Mouse (Mus musculus): ENCODE measurements around the gene Tex9. TPM values are rescaled to one million over a fixed set of nuclear protein-coding genes. Genes with fewer than 3 reads are reported as not detected.

The Tex9 gene
- polyA plus RNA-seq, 1 experiment from 2014 or later: 48.7 TPM

DNA sequence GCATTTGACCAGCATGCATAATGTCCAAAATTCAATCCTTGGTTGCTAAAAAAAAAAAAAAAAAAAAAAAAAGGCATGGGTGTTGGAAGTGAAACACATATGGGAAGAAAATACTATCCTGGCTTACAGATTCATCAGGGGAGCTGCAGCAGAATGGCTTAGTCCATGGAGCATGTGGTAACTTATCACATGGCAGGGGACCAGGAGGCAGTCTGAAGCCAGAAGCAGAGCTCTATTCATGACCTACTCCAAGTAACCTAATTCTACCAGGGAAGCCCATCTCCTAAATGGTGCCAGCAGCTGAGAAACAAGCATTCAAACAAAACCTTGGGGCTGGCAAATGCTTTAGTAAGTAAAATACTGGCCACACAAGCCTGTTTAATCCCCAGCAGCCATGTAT lies 27.2 kb upstream of the Tex9 start:
- Histone ChIP-seq H3K9ac (no peak overlapping the region), H3K4me3 (no peak overlapping the region), H3K27me3 (replicated peaks) (no peaks in the 10 kb centered on the region), H3K4me1 (no peaks in the 10 kb centered on the region), H3K9me3 (no peaks in the 10 kb centered on the region), H3K36me3 (no peaks in the 10 kb centered on the region), H3K4me2 (replicated peaks) (no peak overlapping the region), H3K27ac (no peak overlapping the region)
- no peak for ATAC-seq (ENCODE audit: low FRiP score, low read depth)

DNA sequence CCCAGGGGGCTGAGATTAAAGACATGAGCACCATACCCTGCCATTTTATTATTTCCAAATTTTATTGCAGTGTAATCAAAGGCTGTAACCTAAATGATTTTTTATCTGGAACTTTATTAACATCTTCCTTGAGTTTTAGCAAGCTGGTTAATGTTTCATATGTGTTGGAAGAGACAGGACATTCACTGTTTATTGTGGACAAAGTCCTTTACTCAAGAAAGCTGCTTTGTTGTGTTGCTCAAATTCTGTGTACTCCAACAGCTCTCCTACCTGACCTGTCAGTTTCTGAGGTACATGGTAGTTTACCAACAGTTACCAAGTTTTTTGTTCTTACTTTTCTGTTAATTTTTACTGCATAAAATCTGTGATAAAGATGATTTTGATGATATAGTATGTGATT lies 23.4 kb upstream of the Tex9 start:
- H3K27ac ChIP-seq: no peak overlapping the region
- ATAC-seq (ENCODE audit: low FRiP score, low read depth): no peak
- H3K4me3 ChIP-seq: no peak overlapping the region
- no peak overlapping the region for H3K4me2 ChIP-seq (replicated peaks)
- no peaks in the 10 kb centered on the region for H3K36me3 ChIP-seq
- no peaks in the 10 kb centered on the region for H3K27me3 ChIP-seq (replicated peaks)
- peaks cover 3% of the 10 kb centered on the region; the same call in 1 of the 2 replicates for H3K4me1 ChIP-seq
- H3K9me3 ChIP-seq: no peaks in the 10 kb centered on the region
- no peak overlapping the region for H3K9ac ChIP-seq

DNA sequence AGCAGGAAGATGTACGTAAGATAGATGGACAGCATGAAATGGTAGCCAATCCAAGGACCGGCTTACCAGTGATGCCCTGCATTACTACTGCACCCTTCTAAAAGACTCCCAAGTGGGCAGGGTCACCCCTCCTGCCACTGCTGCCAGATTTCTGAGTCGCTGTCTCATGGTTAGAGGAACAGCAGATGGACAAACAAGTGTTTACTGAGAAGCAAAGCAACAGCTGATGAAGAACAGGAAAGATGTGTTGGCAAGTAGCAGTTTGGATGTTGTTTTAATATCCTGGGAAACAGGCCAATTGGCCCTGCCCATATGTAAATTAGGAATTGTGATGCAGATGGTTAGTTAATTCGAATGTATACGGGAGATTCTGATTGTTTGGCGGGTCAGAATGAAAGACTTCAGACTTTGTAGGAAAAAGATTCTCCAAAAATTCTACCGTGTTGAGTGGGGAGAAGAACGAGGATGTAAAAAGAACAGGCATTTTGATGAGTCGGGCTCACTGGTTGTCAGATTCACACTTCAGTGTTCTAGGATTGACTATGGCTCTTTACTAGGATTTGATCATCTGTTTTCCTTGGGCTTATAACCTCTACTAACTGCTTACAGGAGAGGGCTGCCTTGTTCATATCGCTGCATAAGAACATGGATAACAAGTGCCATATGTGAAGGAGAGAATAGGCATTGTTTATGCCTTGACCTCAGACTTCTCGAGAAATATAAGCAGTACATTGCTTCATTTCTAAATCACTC lies 20.4 kb upstream of the Tex9 start:
- no peak for ATAC-seq (ENCODE audit: low FRiP score, low read depth)
- no peak overlapping the region for H3K27ac ChIP-seq
- no peak overlapping the region for H3K4me3 ChIP-seq
- no peaks in the 10 kb centered on the region for H3K9me3 ChIP-seq
- no peaks in the 10 kb centered on the region for H3K36me3 ChIP-seq
- peaks cover 3% of the 10 kb centered on the region; the same call in 1 of the 2 replicates for H3K4me1 ChIP-seq
- no peak overlapping the region for H3K9ac ChIP-seq
- H3K4me2 ChIP-seq (replicated peaks): no peak overlapping the region
- WGBS: 48% methylated on average over 11 of the region's 11 CpGs
- H3K27me3 ChIP-seq (replicated peaks): no peaks in the 10 kb centered on the region

DNA sequence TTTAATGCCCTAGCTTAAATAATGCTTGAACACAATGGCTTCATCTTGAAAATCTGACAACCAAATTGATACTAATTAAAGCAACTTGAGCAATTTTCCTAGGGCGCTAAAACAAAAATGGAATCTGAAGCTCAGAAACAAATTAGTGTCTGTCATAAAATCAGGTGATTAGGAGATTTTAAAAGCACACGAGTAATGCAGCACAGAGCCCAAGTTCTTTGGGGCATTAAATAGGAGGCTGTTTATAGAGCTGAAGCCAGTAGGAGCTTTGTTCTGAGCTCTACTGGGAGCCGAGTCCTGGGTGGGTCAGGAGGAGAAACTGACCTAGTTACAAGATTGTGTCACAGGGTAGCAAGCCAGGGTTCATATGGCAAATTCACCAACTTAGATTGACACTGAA lies 5.2 kb upstream of the Tex9 start:
- Histone ChIP-seq H3K36me3 (no peaks in the 10 kb centered on the region), H3K27ac (no peak overlapping the region), H3K4me1 (peaks cover 2% of the 10 kb centered on the region; the same call in 1 of the 2 replicates), H3K27me3 (replicated peaks) (no peaks in the 10 kb centered on the region), H3K9ac (no peak overlapping the region), H3K4me2 (replicated peaks) (no peak overlapping the region), H3K4me3 (no peak overlapping the region), H3K9me3 (no peaks in the 10 kb centered on the region)
- 74% methylated on average over 3 of the region's 3 CpGs for WGBS
- ATAC-seq (ENCODE audit: low FRiP score, low read depth): no peak

DNA sequence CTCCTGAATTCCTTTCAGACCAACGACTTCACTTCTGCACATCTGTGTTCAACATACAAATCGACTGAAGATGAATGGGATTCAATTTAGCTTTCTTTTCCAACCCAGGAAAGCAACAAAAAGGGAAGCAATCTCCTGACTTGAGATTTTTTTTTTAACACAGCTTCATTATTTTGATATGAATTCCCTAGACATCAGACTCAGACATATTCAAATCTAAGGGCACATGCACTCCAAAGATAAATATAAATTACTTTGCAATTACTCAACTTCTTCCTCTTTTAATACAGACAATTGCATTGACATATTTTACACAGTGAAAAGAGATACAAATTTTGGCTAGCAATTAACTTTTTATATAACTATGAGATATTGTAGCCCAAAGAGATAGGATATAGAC lies 4.7 kb upstream of the Tex9 start:
- 72% methylated on average over 2 of the region's 2 CpGs for WGBS
- Histone ChIP-seq H3K4me3 (no peak overlapping the region), H3K36me3 (no peaks in the 10 kb centered on the region), H3K27ac (no peak overlapping the region), H3K4me2 (replicated peaks) (no peak overlapping the region), H3K27me3 (replicated peaks) (no peaks in the 10 kb centered on the region), H3K4me1 (peaks cover 4% of the 10 kb centered on the region; the same call in 1 of the 2 replicates), H3K9me3 (no peaks in the 10 kb centered on the region), H3K9ac (no peak overlapping the region)
- no peak for ATAC-seq (ENCODE audit: low FRiP score, low read depth)

DNA sequence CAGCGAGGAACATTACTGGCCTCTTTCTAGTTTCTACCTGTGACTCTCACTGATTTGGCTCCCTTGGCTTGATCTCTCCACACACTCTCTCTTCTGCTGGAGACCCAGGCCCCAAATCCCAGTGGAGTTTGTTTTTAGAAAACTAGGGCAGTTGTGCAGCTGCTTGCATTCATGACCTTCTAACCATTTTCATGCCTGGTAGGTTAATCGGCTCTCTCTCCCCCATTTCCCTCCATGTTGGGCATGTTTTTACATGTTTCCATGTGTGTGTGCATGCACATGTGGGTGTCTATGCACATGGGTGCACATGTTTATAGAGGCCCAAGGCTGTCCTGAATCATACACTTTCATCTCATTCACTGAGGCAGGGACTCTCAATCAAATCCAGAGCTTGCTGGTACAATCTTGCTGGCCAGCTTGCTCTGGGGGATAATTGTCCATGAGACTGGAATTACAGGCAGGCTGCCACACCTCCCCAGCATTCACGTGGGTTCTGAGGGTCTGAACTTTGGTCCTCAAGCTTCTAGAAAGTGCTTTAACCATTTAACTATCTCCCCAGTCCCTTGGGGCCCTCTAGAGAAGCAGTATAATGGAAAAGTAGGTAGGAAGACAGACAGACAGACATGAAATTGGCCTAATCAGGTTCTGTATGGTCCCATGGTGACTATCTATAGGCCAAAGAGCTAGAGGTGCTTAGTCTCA lies 2.1 kb upstream of the Tex9 start:
- peaks cover 12% of the 10 kb centered on the region; the same call in 1 of the 2 replicates for H3K4me1 ChIP-seq
- H3K27me3 ChIP-seq (replicated peaks): no peaks in the 10 kb centered on the region
- H3K4me2 ChIP-seq (replicated peaks): no peak overlapping the region
- 85% methylated on average over 3 of the region's 3 CpGs for WGBS
- H3K4me3 ChIP-seq: no peak overlapping the region
- H3K9ac ChIP-seq: no peak overlapping the region
- H3K36me3 ChIP-seq: 0 out of 2 replicates have a peak, but pooled peaks cover 3% of the 10 kb centered on the region
- H3K9me3 ChIP-seq: no peaks in the 10 kb centered on the region
- ATAC-seq (ENCODE audit: low FRiP score, low read depth): no peak
- no peak overlapping the region for H3K27ac ChIP-seq

DNA sequence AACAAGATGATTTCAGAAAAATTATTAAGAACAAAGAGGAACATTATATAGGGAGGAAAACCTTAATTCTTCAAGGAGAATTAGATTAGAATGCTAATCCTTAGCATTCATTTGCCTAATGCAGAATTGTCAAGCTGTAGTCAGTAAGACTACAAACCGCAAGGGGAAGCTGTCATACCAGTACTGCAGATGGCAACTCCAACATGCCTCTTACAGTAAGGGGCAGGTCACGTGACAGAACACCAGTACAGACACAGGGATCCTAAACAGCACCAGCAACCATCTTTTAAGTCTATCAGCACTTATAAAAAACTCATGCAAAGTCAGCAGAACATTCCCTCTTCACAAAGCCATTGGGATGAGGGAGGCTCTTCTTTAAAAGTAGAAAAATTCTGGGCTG lies 1.5 kb upstream of the Tex9 start:
- Histone ChIP-seq H3K36me3 (0 out of 2 replicates have a peak, but pooled peaks cover 3% of the 10 kb centered on the region), H3K27ac (no peak overlapping the region), H3K9me3 (no peaks in the 10 kb centered on the region), H3K4me2 (replicated peaks) (no peak overlapping the region), H3K4me3 (no peak overlapping the region), H3K27me3 (replicated peaks) (no peaks in the 10 kb centered on the region), H3K9ac (no peak overlapping the region), H3K4me1 (peaks cover 12% of the 10 kb centered on the region; the same call in 1 of the 2 replicates)
- 89% methylated on average over 2 of the region's 2 CpGs for WGBS
- no peak for ATAC-seq (ENCODE audit: low FRiP score, low read depth)

DNA sequence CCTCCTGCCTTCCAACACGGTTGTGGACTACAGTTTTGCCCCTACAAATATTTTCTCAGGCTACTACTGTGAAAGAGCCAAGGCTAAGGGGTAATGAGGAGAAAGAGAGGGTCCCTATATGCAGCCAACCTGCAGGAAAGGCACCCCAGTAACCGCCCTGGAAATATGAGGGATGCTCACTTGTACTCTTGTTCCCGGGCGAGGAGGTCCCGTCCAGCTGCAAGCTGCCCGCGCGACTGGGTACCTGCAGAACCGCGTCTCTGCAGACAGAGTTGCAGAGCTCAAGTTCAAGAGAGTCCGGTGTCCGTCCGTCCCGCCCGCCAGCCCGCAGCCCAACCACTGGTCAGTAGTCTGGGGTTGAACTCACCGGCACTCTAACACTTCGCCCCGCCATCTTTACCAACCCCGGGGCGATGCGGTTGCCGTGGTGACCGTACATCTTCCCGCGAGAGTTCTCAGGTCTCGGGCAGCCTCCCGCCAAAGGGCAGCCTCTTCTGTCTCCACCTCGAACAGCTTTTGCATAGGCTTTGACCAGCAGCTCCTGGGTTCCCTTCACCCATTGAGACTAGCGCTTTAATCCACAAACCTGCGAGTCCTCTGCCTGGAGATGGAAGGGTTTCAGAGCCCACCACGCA lies 336 bp downstream of the Tex9 start:
- WGBS: under 1% methylated on average over 32 of the region's 32 CpGs
- Histone ChIP-seq H3K4me1 (peaks cover 12% of the 10 kb centered on the region; the same call in 1 of the 2 replicates), H3K9ac (peak overlapping the region; percentile 60), H3K27me3 (replicated peaks) (no peaks in the 10 kb centered on the region), H3K27ac (peak overlapping the region; percentile 47), H3K36me3 (peaks cover 13% of the 10 kb centered on the region), H3K9me3 (no peaks in the 10 kb centered on the region), H3K4me2 (replicated peaks) (peak overlapping the region; percentile 77), H3K4me3 (peak overlapping the region; percentile 76)
- peak; percentile 98 for ATAC-seq (ENCODE audit: low FRiP score, low read depth)

DNA sequence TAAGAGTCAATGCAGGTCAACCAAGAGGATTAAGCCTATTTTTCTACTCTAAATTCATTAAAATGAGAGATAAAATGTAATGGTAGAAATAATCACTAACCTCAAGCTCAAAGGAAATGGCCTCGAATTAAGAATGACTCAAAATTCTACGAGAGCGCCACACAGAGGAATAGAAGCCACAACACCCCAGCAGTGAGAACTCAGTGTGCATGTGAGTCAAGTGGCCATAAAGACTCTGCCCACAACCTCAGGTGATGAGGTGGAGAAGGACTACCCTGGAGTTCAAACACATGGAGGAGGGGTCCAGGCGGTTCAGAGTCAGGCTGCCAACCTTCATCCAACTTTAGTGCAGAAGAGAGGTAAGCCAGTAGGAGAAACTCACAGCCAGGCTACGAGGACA lies 2.9 kb downstream of the Tex9 start:
- Histone ChIP-seq H3K4me3 (no peak overlapping the region), H3K9ac (no peak overlapping the region), H3K4me1 (peaks cover 12% of the 10 kb centered on the region; the same call in 1 of the 2 replicates), H3K27ac (no peak overlapping the region), H3K9me3 (no peaks in the 10 kb centered on the region), H3K27me3 (replicated peaks) (no peaks in the 10 kb centered on the region), H3K36me3 (peaks cover 19% of the 10 kb centered on the region), H3K4me2 (replicated peaks) (no peak overlapping the region)
- 95% methylated on average over 5 of the region's 5 CpGs for WGBS
- no peak for ATAC-seq (ENCODE audit: low FRiP score, low read depth)

DNA sequence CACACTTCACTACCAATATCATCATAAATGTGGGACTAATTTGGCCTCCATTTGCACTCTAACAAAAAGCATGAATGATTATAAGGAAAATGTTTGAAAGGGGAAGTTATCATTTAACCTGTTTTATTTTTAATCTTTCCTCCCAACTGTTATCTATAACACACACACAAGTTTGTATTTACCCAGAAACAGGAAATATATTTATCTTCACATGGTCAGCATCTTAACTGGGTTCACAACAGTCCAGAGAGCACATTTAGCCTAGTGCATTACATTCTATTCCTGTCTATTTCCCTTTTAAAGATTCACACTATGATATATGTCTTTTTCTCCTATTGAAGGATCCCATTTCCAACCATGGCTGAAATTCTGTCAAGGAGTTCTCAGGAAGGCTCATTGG lies 3.5 kb downstream of the Tex9 start:
- no peak overlapping the region for H3K9ac ChIP-seq

DNA sequence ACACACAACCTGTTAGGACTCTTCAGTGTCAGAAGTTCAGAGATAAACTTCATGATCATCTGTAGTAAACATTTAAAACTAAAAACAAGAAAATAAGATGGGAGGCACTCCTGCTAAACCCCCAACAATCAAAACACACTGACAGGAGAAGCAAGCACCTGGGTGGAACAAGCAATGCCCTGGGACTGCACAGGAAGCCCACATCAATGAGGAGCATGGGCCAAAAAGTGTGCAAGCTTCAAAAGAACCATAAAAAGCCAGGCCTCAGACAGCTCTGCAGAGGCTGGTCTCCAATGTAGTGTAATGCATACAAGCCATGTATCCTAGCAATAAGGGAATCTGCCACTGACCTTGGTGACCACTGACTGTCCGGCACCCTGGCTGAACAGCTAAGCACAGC lies 12.7 kb downstream of the Tex9 start:
- no peak for ATAC-seq (ENCODE audit: low FRiP score, low read depth)
- no peak overlapping the region for H3K4me2 ChIP-seq (replicated peaks)
- no peak overlapping the region for H3K27ac ChIP-seq
- H3K27me3 ChIP-seq (replicated peaks): no peaks in the 10 kb centered on the region
- H3K9ac ChIP-seq: no peak overlapping the region
- H3K9me3 ChIP-seq: no peaks in the 10 kb centered on the region
- no peaks in the 10 kb centered on the region for H3K4me1 ChIP-seq
- 81% methylated on average over 1 of the region's 1 CpGs for whole genome bisulfite sequencing
- H3K36me3 ChIP-seq: peaks cover 40% of the 10 kb centered on the region
- H3K4me3 ChIP-seq: no peak overlapping the region

More for the DNA sequence above, 3.5 kb downstream of the Tex9 start:
- Histone ChIP-seq H3K4me2 (replicated peaks) (no peak overlapping the region), H3K36me3 (peaks cover 22% of the 10 kb centered on the region), H3K4me3 (no peak overlapping the region), H3K27me3 (replicated peaks) (no peaks in the 10 kb centered on the region), H3K9me3 (no peaks in the 10 kb centered on the region), H3K4me1 (peaks cover 12% of the 10 kb centered on the region; the same call in 1 of the 2 replicates), H3K27ac (no peak overlapping the region)
- ATAC-seq (ENCODE audit: low FRiP score, low read depth): no peak

DNA sequence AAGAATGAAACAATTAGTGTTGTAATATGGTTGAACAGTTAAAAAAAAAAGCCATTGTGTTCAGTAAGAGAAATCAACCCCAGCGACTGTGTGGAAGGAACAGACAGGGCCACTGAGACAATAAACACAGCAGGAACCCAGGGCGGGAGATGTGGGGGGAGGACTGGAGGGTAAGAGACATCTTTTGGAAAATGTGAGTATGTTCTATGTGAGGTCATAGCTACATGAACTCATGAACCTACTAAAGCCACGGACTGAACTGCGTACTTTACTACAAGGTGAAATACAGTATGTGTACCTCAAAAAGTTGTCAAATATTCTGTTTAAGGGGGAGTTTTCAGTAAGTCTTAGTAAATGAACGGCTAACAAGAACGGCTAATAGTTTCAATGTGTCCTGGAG lies 14.7 kb downstream of the Tex9 start:
- no peak for ATAC-seq (ENCODE audit: low FRiP score, low read depth)
- H3K36me3 ChIP-seq: peaks cover 50% of the 10 kb centered on the region
- WGBS: 68% methylated on average over 6 of the region's 6 CpGs
- H3K9ac ChIP-seq: no peak overlapping the region
- no peaks in the 10 kb centered on the region for H3K4me1 ChIP-seq
- H3K4me3 ChIP-seq: no peak overlapping the region
- no peak overlapping the region for H3K27ac ChIP-seq
- H3K4me2 ChIP-seq (replicated peaks): no peak overlapping the region
- no peaks in the 10 kb centered on the region for H3K27me3 ChIP-seq (replicated peaks)
- H3K9me3 ChIP-seq: no peaks in the 10 kb centered on the region
